Mouse (Mus musculus) small intestine, adult 2 months (tissue): ENCODE measurements around the gene Fyn.

Experiments used
- CTCF ChIP-seq: fragments of 200-500 bp; IDR thresholded peaks from 2 replicates; pipeline ENCODE4 v1.5.1; 2012; ENCODE audit warnings: low read depth, mild to moderate bottlenecking, control low read depth, inconsistent platforms, low read length, moderate library complexity, mixed read lengths; ENCODE audit not compliant: insufficient replicate concordance, insufficient read length; ENCODE audit errors: extremely low read depth
- POLR2A ChIP-seq: fragments of 200-500 bp; IDR thresholded peaks from 2 replicates; pipeline ENCODE4 v1.6.1; 2012; ENCODE audit warnings: low read depth, mild to moderate bottlenecking, control low read depth, inconsistent platforms, low read length, moderate library complexity

- TF ChIP-seq CTCF (no peak), POLR2A (no peak)
Observed at GRCm38 (mm10) chr10:39392900-39393483, 24.3 kb downstream of the Fyn start.
